Mouse (Mus musculus) brain, embryonic 14.5 days (tissue): Measurements from ENCODE around the gene Plxnd1.

ENCODE experiments used
- CTCF ChIP-seq: fragments of 200-500 bp; IDR thresholded peaks from 2 replicates; pipeline ENCODE4 v1.5.1; 2012; ENCODE audit warnings: inconsistent platforms, mild to moderate bottlenecking, moderate library complexity, borderline replicate concordance; ENCODE audit not compliant: insufficient read depth, insufficient read length; ENCODE audit errors: extremely low read depth
- POLR2A ChIP-seq: fragments of 200-500 bp; IDR thresholded peaks from 2 replicates; pipeline ENCODE4 v1.6.1; 2012; ENCODE audit warnings: mild to moderate bottlenecking, inconsistent platforms, borderline replicate concordance; ENCODE audit not compliant: poor library complexity, insufficient read depth, insufficient read length, severe bottlenecking; ENCODE audit errors: extremely low read depth

GRCm38 (mm10) chr6:115938011-115938410 lies 56.8 kb downstream of the Plxnd1 start:
- TF ChIP-seq POLR2A (no peak), CTCF (no peak)
